ENCODE assay signal across 20 mouse cellular contexts in the genomic region with DNA sequence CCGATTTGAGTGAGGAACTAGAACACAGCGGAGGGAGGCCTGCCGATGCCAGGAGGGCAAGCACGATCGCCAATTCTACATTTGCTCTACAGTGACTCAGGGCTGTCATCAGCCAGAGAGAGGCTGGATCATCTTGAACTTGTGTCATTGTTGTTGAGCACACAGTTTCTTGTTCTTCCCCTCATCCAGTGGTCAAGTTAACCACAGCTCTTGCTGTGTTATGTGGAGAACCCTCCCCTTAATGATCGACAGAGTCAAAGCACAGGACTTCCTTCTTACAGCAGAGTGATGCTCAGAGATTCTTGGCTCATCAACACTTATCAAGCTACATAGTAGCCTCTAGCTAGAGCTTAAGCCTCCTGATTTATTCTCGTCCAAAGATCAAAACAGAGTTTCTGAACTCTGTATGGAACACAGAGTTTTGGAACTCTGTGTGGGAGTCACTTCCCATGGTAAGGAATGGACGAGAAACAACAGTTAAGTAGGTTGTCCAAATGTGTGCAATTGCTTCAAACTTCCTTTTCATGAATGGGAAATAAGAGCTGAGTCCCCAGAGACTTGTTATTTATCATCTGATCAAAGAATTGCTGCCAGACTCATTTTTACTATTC. TPM values are rescaled to one million over a fixed set of nuclear protein-coding genes. Genes with fewer than 3 reads are reported as not detected.
DNase-seq lines count a peak whose midpoint lies in the region; ATAC-seq and TF ChIP-seq lines count a peak whose summit lies in the region.
"Had no signal": no experiment of that assay in that cellular context is flagged by ENCODE, and none has a peak within 500 bp of the region (broad histone marks: within the 10 kb centered on the region; RNA-seq: fewer than 3 reads in every experiment).

No protein-coding gene starts in this region.

- intact Hi-C loops in gastrocnemius, adult 2 months (cut with DNase I): no loop called here

- DNase-seq in gastrocnemius, adult 2 months: peak; percentile 30
- DNase-seq in gastrocnemius, postnatal 10 days: no peak
- DNase-seq in kidney, postnatal 10 days: no peak
- peak; percentile 67 for DNase-seq in 3134 (ENCODE audit: extremely low read depth, insufficient read length, low spot score)
- no peak for DNase-seq in adrenal gland, postnatal 10 days
- no peak for DNase-seq in gastrocnemius, postnatal 25 days
- DNase-seq: cerebellum, adult 2 months; kidney, adult 11 months; right cerebral cortex, adult 18-20 months; spleen, adult 18-20 months; thymus, postnatal 4 days had no signal

- ATAC-seq in kidney, embryonic 14.5 days (ENCODE audit: low FRiP score, low TSS enrichment): peak; percentile 58; the same call in 1 of the 2 replicates
- peak; percentile 85 for ATAC-seq in granulocyte monocyte progenitor cell, adult 5-6 weeks (replicated peaks; ENCODE audit: poor library complexity, severe bottlenecking)
- ATAC-seq: forebrain, embryonic 13.5 days had no signal

- no peaks in the 10 kb centered on the region for H3K27me3 ChIP-seq in kidney, embryonic 14.5 days (ENCODE audit: control insufficient read depth, insufficient read depth, low read length)
- H3K27me3 ChIP-seq: forebrain, embryonic 13.5 days; hindbrain, embryonic 12.5 days; limb, embryonic 13.5 days; liver, embryonic 15.5 days had no signal

- peak overlapping the region; percentile 55 for H3K27ac ChIP-seq in gastrocnemius, adult 2 months
- peak overlapping the region; percentile 60; the same call in 1 of the 2 replicates for H3K27ac ChIP-seq in kidney, embryonic 14.5 days (ENCODE audit: low read depth, low read length)
- H3K27ac ChIP-seq: forebrain, embryonic 13.5 days; hindbrain, embryonic 12.5 days; layer of hippocampus, adult 2 months; limb, embryonic 13.5 days; liver, embryonic 15.5 days had no signal

- no peak overlapping the region for H3K4me3 ChIP-seq in gastrocnemius, adult 2 months
- H3K4me3 ChIP-seq in kidney, embryonic 14.5 days (ENCODE audit: low read length): no peak overlapping the region
- H3K4me3 ChIP-seq: forebrain, embryonic 13.5 days; hindbrain, embryonic 12.5 days; layer of hippocampus, adult 2 months; limb, embryonic 13.5 days; liver, embryonic 15.5 days; midbrain, embryonic 10.5 days had no signal

- WGBS in kidney, embryonic 14.5 days: 77% methylated on average over 8 of the region's 8 CpGs

- TF ChIP-seq CTCF in gastrocnemius, adult 2 months (IDR thresholded peaks at IDR 0.05): no peak

- H3K36me3 ChIP-seq in kidney, embryonic 14.5 days (ENCODE audit: control insufficient read depth, insufficient read depth, low read length): no peaks in the 10 kb centered on the region
- H3K36me3 ChIP-seq: hindbrain, embryonic 12.5 days; limb, embryonic 13.5 days; liver, embryonic 15.5 days; midbrain, embryonic 10.5 days had no signal

- H3K4me2 ChIP-seq in kidney, embryonic 14.5 days (replicated peaks; ENCODE audit: low read depth, low read length): no peak overlapping the region
- H3K4me2 ChIP-seq: forebrain, embryonic 13.5 days; hindbrain, embryonic 12.5 days; limb, embryonic 13.5 days; liver, embryonic 15.5 days had no signal

- peaks cover 8% of the 10 kb centered on the region; the same call in 1 of the 2 replicates for H3K4me1 ChIP-seq in kidney, embryonic 14.5 days (ENCODE audit: control insufficient read depth, insufficient read depth, low read length)
- H3K4me1 ChIP-seq: forebrain, embryonic 13.5 days; limb, embryonic 13.5 days; liver, embryonic 15.5 days had no signal

- no peak overlapping the region for H3K9ac ChIP-seq in kidney, embryonic 14.5 days (ENCODE audit: low read depth, low read length)
- H3K9ac ChIP-seq: forebrain, embryonic 13.5 days; hindbrain, embryonic 12.5 days; limb, embryonic 13.5 days; liver, embryonic 15.5 days had no signal

- 0 out of 2 replicates have a peak, but pooled peaks cover 2% of the 10 kb centered on the region for H3K9me3 ChIP-seq in kidney, embryonic 14.5 days (ENCODE audit: control insufficient read depth, low read length)
- H3K9me3 ChIP-seq: forebrain, embryonic 13.5 days; hindbrain, embryonic 12.5 days; liver, embryonic 15.5 days had no signal

RNA-seq across cellular contexts. Expression of gene Lrrc17, which starts 14.1 kb away (rescaled TPM):
- 1 to 10 TPM; 1.0 to 1.8 TPM for total RNA-seq in gastrocnemius, adult 2 months (2021)
- total RNA-seq in gastrocnemius, postnatal 10 days (2021): 10 to 100 TPM; 23.3 to 28.8 TPM
- 29.9 and 36.0 TPM in 2 replicates for polyA plus RNA-seq in kidney, embryonic 14.5 days (2014; fragmentation: Nextera tagmentation; extraction: Ambion mirVana)
- total RNA-seq in granulocyte monocyte progenitor cell, adult 5-6 weeks (2014; fragmentation: Nextera tagmentation): not detected in 2 replicates
- total RNA-seq in granulocyte monocyte progenitor cell, adult 5-6 weeks (2017): not detected in 2 replicates
- 10 to 100 TPM; 11.0 to 12.0 TPM for total RNA-seq in adrenal gland, postnatal 10 days (2021)
- total RNA-seq in gastrocnemius, postnatal 25 days (2021): 1 to 10 TPM; 2.4 to 4.7 TPM
- total RNA-seq: neutrophil, adult 5-6 weeks had no signal

Comparison
In these comparisons a context has a peak if more than half of its experiments do, and no peak if none do; other contexts are left out.
1. DNase-seq: peak in gastrocnemius, adult 2 months (single experiment) and 3134 (single experiment); none in gastrocnemius, postnatal 10 days (single experiment), kidney, postnatal 10 days (single experiment), adrenal gland, postnatal 10 days (single experiment) and gastrocnemius, postnatal 25 days (single experiment).